Mouse (Mus musculus) liver, embryonic 14.5 days (tissue): ENCODE measurements at regions not wholly inside any gene's neighbourhood (a gene's known extent, or its start where the extent isn't known, plus 50 kb on each side); places are given as distances from the start of the nearest gene placed in this dataset.

Source experiments
- CTCF ChIP-seq: IDR thresholded peaks from 2 replicates; pipeline ENCODE4 v1.5.1; 2016; ENCODE audit warnings: antibody characterized with exemption, low read depth, control low read depth
- EP300 ChIP-seq: IDR thresholded peaks from 2 replicates; pipeline ENCODE4 v1.6.1; 2016; ENCODE audit warnings: antibody characterized with exemption, low read depth

DNA sequence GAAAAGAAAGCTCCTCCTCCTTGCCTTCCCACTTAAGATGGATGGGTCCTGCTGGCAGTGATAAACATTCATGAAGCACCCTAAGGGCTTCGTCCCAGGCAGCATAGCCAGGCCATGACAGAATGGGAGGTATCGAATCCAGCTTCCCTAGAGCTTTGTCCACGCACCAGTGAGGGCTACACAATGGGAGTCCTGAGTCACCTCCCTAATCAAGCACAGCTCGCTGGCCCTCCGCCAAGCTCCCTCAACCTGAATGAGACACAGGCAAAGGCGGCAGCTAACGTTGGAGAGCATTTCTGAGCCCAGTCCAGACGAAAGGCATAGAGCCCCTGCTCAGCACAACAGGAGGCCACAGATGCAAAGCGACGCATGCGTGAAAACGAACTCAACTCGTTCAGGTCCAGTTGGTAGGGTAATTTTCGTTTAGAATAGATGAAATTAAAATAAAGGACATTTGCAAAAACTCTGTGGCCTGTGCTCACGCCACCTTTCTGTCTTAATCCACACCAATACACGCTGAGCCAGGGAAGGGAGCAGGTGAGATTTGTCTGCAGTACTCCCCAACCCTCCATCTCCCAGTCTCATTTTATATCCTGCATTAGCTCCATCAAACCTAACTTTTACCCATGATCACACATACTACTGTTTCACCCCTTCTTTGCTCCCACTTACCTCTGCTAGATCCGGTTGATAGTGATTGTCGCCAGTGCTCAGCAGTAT, 91.3 kb upstream of the Ces5a start:
- TF ChIP-seq EP300: no peak
- no peak for TF ChIP-seq CTCF
